Mouse (Mus musculus) embryo, embryonic 10.5 days (tissue): ENCODE data around the gene Gabrr2.
"Not testable (repeated sequence)": the region's sequence is repeated elsewhere in the genome, so short reads cannot be mapped to it uniquely, and the experiment has no call there.

Experiments
- DNase-seq: peaks from one replicate; pipeline ENCODE4 v3.0.0-alpha.2; 2015; ENCODE audit warnings: low spot score

Gene Gabrr2

DNA sequence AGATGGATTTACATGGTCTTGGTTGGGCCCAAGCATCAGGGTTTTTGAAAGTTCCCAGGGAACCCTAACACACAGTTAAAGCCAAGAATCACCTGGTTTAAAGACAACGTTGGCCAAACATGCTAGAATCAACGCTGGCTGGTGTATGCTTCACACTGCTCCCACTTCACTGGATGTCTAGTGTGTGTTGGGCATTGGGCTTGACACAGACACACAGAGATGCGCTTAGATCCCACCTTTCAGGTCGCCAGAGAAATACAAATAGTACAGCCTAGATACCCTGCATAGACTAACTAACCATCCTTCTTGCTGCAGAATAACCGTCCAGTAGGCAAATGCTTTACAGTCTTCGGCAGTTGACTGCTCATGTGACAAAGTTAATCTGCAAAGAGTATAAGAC lies 7.5 kb downstream of the Gabrr2 start:
- no peak for DNase-seq

DNA sequence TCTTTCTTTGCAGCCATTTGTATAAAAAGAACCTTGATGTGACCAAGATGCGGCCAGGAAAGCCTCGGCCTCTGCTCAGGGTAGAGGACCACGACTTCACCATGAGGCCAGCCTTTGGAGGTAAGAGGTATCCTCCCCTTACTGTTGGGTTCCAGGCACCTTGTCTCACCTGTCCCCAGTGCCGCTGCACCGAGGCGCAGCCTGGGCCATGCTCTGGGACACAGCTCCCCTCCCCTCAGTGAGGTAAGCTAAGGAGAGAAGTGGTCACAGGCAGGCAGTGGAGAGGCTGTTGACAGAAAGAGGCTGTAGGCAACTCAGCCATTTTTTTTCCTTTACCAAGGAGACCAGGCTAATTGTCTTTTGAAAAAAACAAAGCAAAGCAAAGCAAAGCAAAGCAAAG lies 8.5 kb downstream of the Gabrr2 start:
- no peak for DNase-seq

DNA sequence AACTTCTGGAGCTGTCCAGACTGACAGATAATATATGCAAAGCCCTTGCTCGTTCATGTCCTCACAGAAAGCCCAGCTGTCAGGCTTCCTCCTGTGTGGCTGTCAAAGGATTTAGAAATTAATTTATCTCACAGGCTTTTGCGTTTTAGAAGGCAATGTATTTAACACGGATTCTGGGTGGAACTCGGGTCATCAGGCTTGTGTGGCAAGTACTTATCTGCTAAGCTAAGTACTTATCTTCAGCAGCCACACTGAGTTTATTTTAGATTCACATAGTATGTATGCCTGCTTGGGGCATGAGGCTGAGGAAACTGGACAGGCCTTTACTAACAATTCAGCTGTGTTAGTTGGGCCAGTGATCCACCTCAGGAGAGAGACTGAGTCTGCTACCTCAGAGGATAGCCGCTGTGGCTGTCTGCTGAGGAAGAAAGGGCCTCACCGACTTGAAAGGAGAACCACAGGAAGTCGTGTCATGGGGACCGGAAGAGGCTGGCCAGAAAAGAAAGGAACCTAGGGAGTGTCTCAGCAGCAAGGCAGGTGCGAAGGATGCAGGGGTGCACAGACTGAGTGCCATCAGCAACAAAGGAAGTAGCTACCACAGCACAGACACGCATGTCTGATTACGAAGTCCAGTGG lies 9.8 kb downstream of the Gabrr2 start:
- DNase-seq: peak; percentile 24

DNA sequence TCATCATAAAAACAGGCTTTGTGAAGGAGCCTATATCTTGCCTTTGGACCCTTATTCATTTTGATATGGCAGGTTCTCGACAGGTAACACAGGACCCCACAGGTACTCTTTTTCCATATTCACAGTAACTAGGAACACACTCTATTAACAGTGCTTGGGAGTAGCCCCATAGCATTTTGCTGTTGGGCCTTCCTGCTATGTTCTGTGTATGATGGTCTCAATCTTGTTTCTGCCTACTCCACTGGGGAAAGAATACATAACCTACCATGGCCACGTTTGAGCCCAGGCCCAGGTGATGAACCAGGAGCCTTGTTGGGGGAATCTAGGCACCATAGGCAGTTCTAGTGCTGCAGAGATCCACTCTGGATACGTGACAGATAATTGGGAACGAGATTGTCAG lies 11.6 kb downstream of the Gabrr2 start:
- DNase-seq: no peak

DNA sequence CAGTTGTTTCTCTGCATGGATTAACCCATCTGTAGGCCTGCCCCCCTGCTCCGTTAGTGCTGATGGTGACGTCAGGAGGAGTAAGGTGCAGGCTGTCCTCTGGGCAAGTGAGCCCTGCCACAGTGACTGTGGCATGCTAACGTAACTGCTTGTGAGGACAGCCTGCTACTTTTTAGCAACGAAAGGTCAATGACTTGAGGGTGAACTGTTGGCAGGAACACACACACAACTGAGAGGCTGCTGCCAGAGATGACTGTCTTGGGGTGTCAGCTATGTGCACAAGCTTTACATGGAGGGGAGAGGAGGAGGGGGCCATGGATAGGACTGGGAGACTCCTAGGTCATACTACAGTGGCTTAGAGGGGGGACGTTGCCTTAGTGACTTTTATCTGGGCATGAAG lies 12.1 kb downstream of the Gabrr2 start:
- no peak for DNase-seq

DNA sequence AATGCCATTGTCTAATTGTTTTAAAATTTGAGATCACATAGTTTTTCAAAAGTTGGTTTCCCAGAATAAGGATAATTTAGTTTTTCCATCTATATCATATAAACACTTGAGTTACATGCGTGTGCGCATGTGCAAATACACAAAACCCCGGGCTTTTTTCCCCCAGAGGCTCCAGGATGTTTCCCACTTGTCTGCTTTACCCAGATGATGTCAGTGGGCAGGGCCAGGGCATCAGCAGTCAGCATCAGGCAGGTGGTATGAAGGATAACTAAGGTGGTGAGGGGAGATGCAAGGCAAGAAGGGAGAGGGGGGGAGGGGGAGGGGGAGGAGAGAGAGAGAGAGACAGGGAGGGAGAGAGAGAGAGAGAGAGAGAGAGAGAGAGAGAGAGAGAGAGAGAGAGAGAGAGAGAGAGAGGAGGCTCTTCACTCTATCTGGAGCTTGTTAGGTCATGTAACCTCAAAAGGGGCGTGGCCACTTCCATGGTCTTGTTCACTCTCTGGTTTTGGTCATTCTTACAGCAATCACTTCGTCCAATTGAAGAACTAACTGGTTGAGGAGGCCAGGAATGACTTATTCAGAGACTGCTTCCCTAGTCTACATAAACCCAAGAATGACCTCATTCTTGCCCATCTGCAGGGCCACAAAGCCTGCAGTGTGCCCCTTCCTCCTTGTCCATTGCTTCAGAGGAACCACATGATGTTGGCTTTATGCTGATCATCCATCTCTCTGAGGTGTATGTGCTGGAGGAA lies 13.2 kb downstream of the Gabrr2 start:
- no peak for DNase-seq

DNA sequence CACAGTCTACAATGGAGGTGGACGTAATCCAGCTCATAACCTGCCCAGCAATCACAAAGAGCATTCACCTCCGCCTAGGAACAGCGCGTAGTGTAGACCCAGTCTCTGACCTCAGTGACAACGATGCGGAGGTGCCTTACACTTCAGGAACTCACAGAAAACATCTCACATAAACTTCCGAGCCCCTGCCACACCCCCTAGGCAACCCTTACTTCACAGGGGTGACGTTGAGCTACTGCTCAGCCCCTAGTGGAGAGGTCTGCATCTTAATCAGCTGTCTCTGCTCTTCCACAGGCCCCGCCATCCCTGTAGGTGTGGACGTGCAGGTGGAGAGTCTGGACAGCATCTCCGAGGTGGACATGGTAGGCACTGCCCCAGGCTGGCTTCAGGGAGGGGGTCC lies 14.4 kb downstream of the Gabrr2 start:
- no peak for DNase-seq

DNA sequence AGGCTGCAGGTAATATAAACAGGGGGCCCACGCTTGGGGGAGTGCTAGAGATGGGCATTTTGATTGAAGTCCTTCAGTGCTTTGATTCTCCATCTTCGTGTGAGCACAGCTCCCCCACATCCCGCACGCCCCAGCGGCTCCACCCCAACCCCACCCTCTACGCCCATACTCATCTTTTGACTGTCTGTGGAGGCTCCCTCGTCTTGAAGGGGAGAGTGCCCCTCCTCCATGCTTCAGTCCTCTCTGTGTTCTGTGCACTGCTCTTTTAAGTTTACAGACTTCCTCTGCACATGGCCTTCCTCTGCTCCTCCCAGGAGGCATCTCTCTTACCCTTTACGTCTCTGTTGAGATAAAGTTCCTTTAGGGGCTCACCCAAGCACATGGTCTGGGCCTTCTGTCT lies 14.9 kb downstream of the Gabrr2 start:
- no peak for DNase-seq

DNA sequence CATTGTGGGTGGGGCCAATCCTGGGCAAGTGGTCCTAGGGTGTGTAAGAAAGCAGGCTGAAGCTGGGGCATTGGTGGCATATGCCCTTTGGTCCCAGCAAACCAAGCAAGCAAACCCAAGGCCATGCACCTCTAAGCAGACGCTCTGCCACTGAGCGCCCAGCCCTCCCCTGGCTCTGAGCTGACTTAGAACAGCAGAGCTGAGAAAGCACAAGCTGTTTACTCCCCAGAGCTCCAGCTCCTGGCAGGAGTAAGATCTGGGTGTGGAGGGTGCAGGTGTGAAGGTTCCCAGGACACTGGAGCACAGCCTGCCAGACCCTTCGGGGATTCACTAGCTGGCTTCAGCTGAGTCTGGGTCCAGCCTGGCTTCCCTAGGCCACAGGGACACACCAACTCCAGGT lies 15.7 kb downstream of the Gabrr2 start:
- DNase-seq: no peak

DNA sequence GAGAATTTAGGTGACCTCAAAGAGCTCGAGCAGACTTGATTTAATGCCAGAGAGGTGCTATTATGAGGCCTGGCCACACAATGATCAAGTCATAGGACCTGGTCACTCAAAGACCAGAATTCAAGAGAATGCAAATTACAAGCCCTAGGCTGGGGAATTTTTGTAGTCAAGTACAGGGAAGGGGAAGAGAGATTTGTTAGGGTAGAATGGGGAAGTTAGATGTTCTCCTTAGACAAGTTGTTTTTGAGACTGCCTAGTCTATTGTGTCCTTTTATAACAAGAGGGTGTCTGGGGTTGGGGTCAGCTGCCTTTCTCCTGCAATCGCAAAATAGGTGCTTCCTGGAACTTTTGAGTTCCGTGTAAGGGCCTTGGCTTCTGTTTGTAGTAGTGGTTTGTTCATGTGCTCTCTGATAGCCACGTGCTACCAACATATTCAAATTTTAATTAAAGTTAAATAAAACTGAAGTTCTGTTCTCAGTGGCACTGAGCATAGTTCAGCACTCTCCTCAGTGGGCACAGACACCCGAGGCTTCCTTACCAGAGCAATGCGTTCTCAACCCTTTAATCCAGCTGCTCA lies 36.4 kb downstream of the Gabrr2 start:
- no peak for DNase-seq

DNA sequence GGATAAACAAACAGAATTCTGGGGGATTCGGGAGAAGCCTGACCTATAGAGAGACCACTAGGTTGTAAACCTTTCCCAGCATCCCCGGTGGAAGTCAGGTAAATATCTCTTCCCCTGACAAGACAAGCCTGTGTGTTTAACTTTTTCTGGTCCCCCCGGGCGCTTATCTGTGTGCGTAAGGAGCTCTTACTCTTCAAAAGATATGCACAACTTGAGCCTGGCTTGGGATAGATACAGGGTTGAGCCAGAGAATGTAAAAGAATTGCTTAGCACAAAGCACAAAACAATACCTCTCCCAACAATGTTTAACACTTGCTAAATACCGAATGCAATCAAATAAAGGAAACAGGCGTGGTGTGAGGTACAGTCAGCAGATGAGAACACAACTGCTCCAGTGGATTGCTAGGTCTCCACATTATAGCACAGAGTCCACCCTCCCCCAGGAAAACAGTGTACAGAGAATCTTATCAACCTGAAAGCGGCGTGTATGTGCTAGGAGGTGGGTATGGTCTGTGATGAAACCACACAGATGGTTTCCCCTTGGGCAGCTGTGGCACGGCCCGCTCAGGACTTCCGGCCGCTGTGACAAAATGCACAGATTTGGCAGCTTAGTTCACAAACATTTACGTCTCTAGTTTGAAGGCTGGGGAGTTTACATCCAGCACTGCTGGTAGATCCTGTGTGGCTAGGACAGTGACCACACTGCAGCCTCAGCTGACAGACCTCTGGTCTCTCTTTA lies 47.1 kb downstream of the Gabrr2 start:
- no peak for DNase-seq

DNA sequence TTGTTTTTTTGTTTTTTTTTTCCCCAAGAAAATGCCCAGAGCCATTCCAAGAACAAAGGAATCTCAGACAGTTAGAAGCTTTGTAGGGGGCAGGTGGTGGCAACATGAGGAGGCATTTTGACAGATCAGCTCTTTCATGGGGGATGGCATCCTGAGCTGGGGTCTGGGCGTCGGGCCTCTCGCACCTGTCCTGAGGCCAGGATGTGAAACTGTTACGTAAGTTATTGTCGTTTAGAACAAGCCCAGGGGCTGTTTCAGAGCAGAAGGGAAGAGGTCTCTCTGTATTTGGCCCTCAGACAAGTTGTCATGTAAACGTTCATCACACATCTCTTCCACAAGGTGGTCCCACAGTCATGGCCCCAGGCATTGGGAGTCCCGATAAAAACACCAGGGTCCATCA lies 48.0 kb downstream of the Gabrr2 start:
- no peak for DNase-seq

DNA sequence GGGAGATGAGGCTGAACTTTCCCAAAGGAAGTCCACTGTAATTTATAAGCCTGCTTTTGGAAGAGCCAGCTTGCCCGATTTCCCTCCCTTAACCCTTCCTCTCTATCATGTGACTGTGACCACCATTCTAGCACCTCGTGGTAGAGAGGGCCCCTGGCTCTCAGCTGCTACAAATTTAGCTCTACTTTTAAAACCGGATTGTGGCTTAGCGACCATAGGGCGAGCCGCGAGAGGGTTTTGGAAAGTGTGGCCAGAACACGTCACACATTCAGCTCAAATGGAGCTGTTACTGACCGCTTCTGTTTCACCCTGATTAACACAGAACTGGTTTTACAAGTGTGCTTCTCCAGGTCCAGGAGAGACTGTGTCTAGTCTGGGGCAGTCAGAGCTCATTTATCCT lies 48.6 kb downstream of the Gabrr2 start:
- DNase-seq: no peak

DNA sequence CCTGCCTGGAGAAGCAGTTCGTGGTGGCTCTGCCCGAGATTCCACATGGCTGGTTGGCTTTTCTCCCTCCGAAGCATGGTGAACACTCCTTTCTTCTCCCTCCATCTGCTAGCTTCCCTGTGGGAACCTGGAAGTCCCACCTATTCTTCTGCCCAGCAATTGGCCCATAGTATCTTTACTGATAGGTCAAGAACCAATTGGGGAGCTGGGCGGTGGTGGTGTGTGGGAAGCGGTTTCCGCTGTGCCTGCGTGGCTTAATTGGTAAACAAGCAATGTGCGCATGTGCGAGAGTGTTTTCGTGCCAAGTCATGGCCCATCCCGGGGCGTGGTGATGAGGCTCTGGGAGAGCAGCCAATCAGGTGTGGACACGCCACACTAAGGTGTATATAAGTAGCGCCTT lies 50.1 kb downstream of the Gabrr2 start:
- DNase-seq: not testable (repeated sequence)

DNA sequence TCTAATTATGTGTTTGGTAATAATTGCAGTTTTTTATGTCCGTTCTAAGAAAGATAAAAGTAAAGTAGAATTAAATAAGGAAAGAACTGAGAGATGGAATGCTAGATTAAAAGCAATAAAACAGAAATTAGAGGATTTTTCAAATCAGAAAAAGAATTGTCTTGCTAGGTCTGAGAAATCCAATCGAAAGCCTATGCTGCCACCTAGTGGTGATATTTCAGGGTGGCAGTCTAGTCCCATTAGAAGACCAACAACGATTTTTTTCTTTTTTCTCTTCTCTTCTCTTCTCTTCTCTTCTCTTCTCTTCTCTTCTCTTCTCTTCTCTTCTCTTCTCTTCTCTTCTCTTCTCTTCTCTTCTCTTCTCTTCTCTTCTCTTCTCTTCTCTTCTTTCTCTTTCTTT lies 56.3 kb downstream of the Gabrr2 start:
- DNase-seq: peak; percentile 89

DNA sequence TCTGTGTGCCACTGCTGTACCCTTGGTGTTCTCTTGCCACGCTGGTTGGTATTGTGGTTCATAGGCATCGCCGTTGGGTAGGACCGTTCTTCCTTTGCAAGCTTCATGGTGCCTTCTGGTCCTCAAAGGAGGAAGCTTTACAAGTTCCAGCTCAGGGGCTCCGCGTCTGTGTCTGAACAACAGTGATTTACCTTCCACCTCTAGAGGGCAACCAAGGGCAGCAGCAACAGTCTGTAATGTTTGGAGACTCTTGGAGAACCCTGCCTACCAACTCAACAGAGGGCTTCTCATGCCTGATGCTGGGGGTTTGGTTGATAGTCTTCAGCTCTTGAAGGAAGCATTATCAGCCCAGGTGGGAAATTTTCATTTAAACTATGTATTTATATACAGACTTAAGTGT lies 61.7 kb downstream of the Gabrr2 start:
- peak; percentile 44 for DNase-seq

DNA sequence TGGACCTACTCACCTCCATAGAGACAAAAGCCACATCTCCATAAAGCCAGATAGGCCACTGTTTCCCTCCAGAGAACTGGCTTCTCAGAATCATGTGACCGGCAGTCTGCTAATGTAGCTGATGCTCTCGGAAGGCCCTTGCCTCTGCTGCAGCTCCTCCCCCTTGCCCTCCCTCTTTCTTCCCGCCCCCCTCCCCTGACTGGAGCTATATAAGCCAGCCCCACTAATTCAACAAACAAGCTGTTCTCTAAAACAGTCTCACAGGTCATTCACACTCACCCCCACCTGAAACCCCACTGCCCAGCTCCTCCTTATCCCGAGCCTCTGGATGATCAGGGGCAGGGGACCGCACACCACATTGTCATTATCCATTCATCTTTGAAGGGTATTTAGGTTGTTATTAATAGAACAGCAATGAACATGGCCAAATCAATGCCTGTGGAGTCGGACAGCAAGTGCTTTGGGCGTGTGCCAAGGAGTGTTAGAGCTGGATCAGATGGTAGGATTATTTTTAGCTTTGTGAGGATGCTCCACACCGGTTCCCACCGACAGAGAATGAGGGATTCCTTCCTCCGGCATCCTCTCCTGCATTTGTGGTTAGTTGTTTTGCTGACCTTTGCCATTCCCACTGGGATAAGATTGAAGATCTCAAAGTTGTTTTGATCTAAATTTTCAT lies 62.7 kb downstream of the Gabrr2 start:
- DNase-seq: no peak

DNA sequence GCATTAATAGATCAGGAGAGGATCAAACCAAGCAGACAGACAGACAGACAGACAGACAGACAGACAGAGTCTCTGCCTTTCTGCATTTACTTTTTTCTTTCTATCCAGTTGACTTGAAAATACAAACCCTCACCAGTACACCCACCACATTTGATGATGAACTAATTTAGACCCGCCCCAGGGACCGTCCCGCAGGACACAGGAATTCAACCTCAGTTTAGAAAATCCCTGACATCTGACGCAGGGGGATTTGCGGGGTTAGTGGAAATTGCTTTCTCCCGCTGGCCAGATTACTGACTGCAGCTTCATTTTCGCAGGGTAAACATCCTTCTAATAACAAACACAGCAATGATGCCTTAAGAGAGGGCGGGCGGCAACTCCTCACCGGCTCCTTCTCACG lies 69.4 kb downstream of the Gabrr2 start, which contains the start of gene Gabrr1:
Gene Gabrr1, plus strand, starts transcription at position 301 of the 400 bp plus-strand sequence.
- DNase-seq: no peak
